Mouse (Mus musculus): ENCODE measurements around the gene Wdr25. TPM values are rescaled to one million over a fixed set of nuclear protein-coding genes. Genes with fewer than 3 reads are reported as not detected.

Wdr25 gene
- 18.5 and 25.2 TPM in 2 replicates for polyA plus RNA-seq (2012; rRNA removed)

GRCm38 (mm10) chr12:108892989-108893714, at the start of gene Wdr25:
Wdr25 (plus strand) TSS chr12:108893631.

GRCm38 (mm10) chr12:108893715-108894431, 442 bp downstream of the Wdr25 start, which contains the start of gene Wars:
Wars (minus strand) TSS chr12:108894174.

GRCm38 (mm10) chr12:109068167-109068653, 174.8 kb downstream of the Wdr25 start, which contains the start of gene Begain:
Begain (minus strand) TSS chr12:109068217.

Other genes starting within 250 kb of the Wdr25 start
- gene Degs2, start 191.3 kb upstream of the Wdr25 start, polyA plus RNA-seq (2012; rRNA removed), result 12.3 and 16.0 TPM in 2 replicates
- gene Yy1, start 100.7 kb upstream of the Wdr25 start, polyA plus RNA-seq (2012; rRNA removed), result 28.5 and 42.5 TPM in 2 replicates
- gene Slc25a29, start 57.7 kb upstream of the Wdr25 start, polyA plus RNA-seq (2012; rRNA removed), result 21.1 and 23.2 TPM in 2 replicates
- gene Slc25a47, start 57.6 kb upstream of the Wdr25 start, polyA plus RNA-seq (2012; rRNA removed), result 21.5 and 26.6 TPM in 2 replicates
- 64.1 and 77.5 TPM in 2 replicates for gene Wars, start 543 bp downstream of the Wdr25 start, polyA plus RNA-seq (2012; rRNA removed)
- gene Begain, start 174.6 kb downstream of the Wdr25 start, polyA plus RNA-seq (2012; rRNA removed), result 9.8 and 13.8 TPM in 2 replicates